Mouse (Mus musculus) E14TG2a.4 (cell line): Measurements from ENCODE around the gene Rxfp2.

ENCODE experiments used
- CTCF ChIP-seq: conservative IDR thresholded peaks from 2 replicates; pipeline ENCODE4 v1.5.1; 2014; ENCODE audit warnings: low read length
- NANOG ChIP-seq: IDR thresholded peaks from 2 replicates; pipeline ENCODE4 v1.6.1; 2014; ENCODE audit warnings: borderline replicate concordance, low read length, mixed read lengths
- POU5F1 ChIP-seq: IDR thresholded peaks from 2 replicates; pipeline ENCODE4 v1.6.1; 2014; ENCODE audit warnings: low read length, borderline replicate concordance

GRCm38 (mm10) chr5:150106358-150106757, 87.9 kb downstream of the Rxfp2 start:
- no peak for TF ChIP-seq CTCF
- no peak for TF ChIP-seq NANOG
- no peak for TF ChIP-seq POU5F1
